Mouse (Mus musculus): ENCODE results near the gene Coq2. TPM values are rescaled to one million over a fixed set of nuclear protein-coding genes. Genes with fewer than 3 reads are reported as not detected.

Coq2 gene
- total and polyA plus RNA-seq, 3 experiments = 35.4 to 56.1 TPM; not detected in 1

- peaks cover 0 to 6% of the 10 kb centered on the region in 2 experiments; a peak in 2 of 4 replicates for H3K36me3 ChIP-seq (ENCODE audit: control insufficient read depth in 1 of 2, insufficient read depth in 2 of 2, low read length in 2 of 2)
- no peak overlapping the region for H3K9ac ChIP-seq (ENCODE audit: control insufficient read depth, low read depth, low read length, poor library complexity, severe bottlenecking)
- TF ChIP-seq UBTF (IDR thresholded peaks at IDR 0.05; ENCODE audit: borderline replicate concordance, insufficient read depth, low read depth, low read length) = no peak
- no peak for TF ChIP-seq ETS1 (IDR thresholded peaks at IDR 0.05; ENCODE audit: low read depth, low read length)
- no peak for TF ChIP-seq POLR2AphosphoS5 (IDR thresholded peaks at IDR 0.05; ENCODE audit: borderline replicate concordance, low read depth, low read length)
- no peaks in the 10 kb centered on the region for H3K4me1 ChIP-seq (ENCODE audit: control insufficient read depth in 1 of 2, insufficient read depth in 2 of 2, low read length in 2 of 2)
- no peak overlapping the region for H3K4me3 ChIP-seq (ENCODE audit: control insufficient read depth in 1 of 2, insufficient read depth in 1 of 2, low read depth in 2 of 2, low read length in 2 of 2)
- peaks cover 13% of the 10 kb centered on the region for H3K79me2 ChIP-seq (ENCODE audit: control insufficient read depth, insufficient read depth, low read length, poor library complexity)
- no peak overlapping the region for H3K27ac ChIP-seq (ENCODE audit: control insufficient read depth, low read depth, low read length)
- DNase-seq (ENCODE audit: low read depth, low spot score) = no peak
- H3K9me3 ChIP-seq (replicated peaks; ENCODE audit: insufficient read depth, low read length) = no peaks in the 10 kb centered on the region
- H3K27me3 ChIP-seq (ENCODE audit: control insufficient read depth in 1 of 2, insufficient read depth in 2 of 2, low read length in 2 of 2) = no peaks in the 10 kb centered on the region
These were observed 2.5 kb downstream of the Coq2 start for GRCm38 (mm10) chr5:100672403-100672802.

- H3K36me3 ChIP-seq (ENCODE audit: control insufficient read depth in 1 of 2, insufficient read depth in 2 of 2, low read length in 2 of 2) = peaks cover 0 to 6% of the 10 kb centered on the region in 2 experiments; a peak in 2 of 4 replicates
- no peak for DNase-seq (ENCODE audit: low read depth, low spot score)
- no peaks in the 10 kb centered on the region for H3K4me1 ChIP-seq (ENCODE audit: control insufficient read depth in 1 of 2, insufficient read depth in 2 of 2, low read length in 2 of 2)
- no peak overlapping the region for H3K4me3 ChIP-seq (ENCODE audit: control insufficient read depth in 1 of 2, insufficient read depth in 1 of 2, low read depth in 2 of 2, low read length in 2 of 2)
- peaks cover 13% of the 10 kb centered on the region for H3K79me2 ChIP-seq (ENCODE audit: control insufficient read depth, insufficient read depth, low read length, poor library complexity)
- H3K27ac ChIP-seq (ENCODE audit: control insufficient read depth, low read depth, low read length) = no peak overlapping the region
- no peaks in the 10 kb centered on the region for H3K9me3 ChIP-seq (replicated peaks; ENCODE audit: insufficient read depth, low read length)
- H3K9ac ChIP-seq (ENCODE audit: control insufficient read depth, low read depth, low read length, poor library complexity, severe bottlenecking) = no peak overlapping the region
- no peaks in the 10 kb centered on the region for H3K27me3 ChIP-seq (ENCODE audit: control insufficient read depth in 1 of 2, insufficient read depth in 2 of 2, low read length in 2 of 2)
- TF ChIP-seq ETS1 (IDR thresholded peaks at IDR 0.05; ENCODE audit: low read depth, low read length) (no peak), MAFK (IDR thresholded peaks at IDR 0.05; ENCODE audit: borderline replicate concordance, low read depth, low read length) (no peak), CHD2 (IDR thresholded peaks at IDR 0.05; ENCODE audit: low read length) (no peak), GABPA (IDR thresholded peaks at IDR 0.05; ENCODE audit: low read depth, low read length) (no peak), MEF2A (IDR thresholded peaks at IDR 0.05; ENCODE audit: extremely low read depth, insufficient replicate concordance, low read depth, low read length, poor library complexity, severe bottlenecking) (no peak), NELFE (IDR thresholded peaks at IDR 0.05; ENCODE audit: low read depth, low read length) (no peak), USF1 (IDR thresholded peaks at IDR 0.05; ENCODE audit: low read depth, low read length) (no peak), RCOR1 (IDR thresholded peaks at IDR 0.05; ENCODE audit: low read depth, low read length) (no peak), MAX (IDR thresholded peaks at IDR 0.05; ENCODE audit: low read length) (no peak), POLR2AphosphoS2 (IDR thresholded peaks at IDR 0.05; ENCODE audit: low read length) (no peak), POLR2A (IDR thresholded peaks at IDR 0.05; ENCODE audit: control insufficient read depth in 1 of 2, insufficient read depth in 1 of 2, low read depth in 1 of 2, low read length in 2 of 2, poor library complexity in 1 of 2) (no peak), SMC3 (IDR thresholded peaks at IDR 0.05; ENCODE audit: low read depth, low read length) (no peak), USF2 (IDR thresholded peaks at IDR 0.05; ENCODE audit: borderline replicate concordance in 1 of 2, insufficient read depth in 1 of 2, low read depth in 1 of 2, low read length in 2 of 2) (no peak), CTCF (IDR thresholded peaks at IDR 0.05 in 2 of 3, conservative IDR thresholded peaks at IDR 0.05 in 1 of 3; ENCODE audit: control insufficient read depth in 1 of 3, insufficient read depth in 1 of 3, low read depth in 2 of 3, low read length in 3 of 3, poor library complexity in 1 of 3, severe bottlenecking in 1 of 3) (no peak)
These were observed 3.0 kb downstream of the Coq2 start for GRCm38 (mm10) chr5:100671897-100672296.
